Mouse (Mus musculus) cerebellum, postnatal 25 days (tissue): Measurements from ENCODE around the gene Lrrc8d.
"Not testable (repeated sequence)": the region's sequence is repeated elsewhere in the genome, so short reads cannot be mapped to it uniquely, and the experiment has no call there.

ENCODE experiments used
- DNase-seq, 2 experiments: peaks; one replicate each; pipeline ENCODE4 v3.0.0; 2021; ENCODE audit warnings: mixed read lengths in 2 of 2

The Lrrc8d gene

DNA sequence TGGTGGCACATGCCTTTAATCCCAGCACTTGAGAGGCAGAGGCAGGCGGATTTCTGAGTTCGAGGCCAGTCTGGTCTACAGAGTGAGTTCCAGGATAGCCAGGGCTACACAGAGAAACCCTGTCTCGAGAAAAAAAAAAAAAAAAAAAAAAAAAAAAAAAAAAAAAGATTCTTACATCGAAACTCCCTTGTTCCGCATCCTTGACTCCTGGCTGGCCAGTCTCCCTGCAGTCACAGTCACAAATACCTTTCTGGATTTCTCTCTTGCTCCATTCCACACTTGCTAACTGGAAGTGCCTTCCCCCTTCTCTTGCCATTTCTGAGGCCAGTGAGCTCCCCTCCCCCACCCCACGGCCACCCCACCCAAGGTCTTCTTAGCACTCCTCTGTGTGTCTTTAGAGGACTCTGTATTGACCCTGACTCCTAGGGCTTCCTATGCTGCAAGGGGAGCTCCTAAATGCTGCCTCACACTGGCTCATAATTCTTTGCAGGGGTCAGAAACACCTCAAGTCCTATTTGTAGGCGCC is 13.9 kb upstream of the Lrrc8d start:
- not testable (repeated sequence) for DNase-seq

DNA sequence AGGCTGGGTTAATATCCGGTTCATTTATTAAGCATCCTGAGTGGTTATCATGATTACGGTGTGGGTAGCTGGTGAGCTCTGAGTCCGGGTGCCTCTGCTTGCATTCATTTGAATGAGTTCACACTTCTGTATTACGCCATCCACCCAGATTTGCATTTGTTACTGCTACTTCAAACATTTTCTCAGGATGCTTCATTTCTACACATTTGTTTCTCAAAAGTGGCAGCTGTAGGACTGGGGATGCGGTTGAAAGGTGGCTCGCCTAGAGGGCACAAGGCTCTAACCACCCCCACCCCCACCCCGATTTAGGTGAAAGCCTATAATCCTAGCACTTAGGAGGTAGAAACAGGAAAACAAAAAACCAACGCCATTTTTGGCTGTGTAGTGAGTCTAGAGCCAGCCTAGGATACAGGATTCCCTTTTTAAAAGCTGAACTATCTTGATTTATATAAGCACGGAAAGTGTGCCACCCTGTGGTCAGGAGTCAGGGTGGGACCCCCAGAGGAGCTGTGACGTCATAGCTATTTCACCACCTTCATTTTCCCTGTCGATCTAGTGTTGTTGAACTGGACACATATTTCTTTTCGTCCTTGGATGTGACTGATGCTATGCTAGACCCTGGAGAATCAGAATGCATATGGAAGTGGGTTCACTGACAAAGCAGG is 13.3 kb upstream of the Lrrc8d start:
- DNase-seq, result no peak

- no peak for DNase-seq
Observed at GRCm38 (mm10) chr5:105690502-105691454, 9.0 kb upstream of the Lrrc8d start.

- DNase-seq, result peak in 1 of 2 experiments; percentile 44
Observed at GRCm38 (mm10) chr5:105691645-105692044, 8.1 kb upstream of the Lrrc8d start.

DNA sequence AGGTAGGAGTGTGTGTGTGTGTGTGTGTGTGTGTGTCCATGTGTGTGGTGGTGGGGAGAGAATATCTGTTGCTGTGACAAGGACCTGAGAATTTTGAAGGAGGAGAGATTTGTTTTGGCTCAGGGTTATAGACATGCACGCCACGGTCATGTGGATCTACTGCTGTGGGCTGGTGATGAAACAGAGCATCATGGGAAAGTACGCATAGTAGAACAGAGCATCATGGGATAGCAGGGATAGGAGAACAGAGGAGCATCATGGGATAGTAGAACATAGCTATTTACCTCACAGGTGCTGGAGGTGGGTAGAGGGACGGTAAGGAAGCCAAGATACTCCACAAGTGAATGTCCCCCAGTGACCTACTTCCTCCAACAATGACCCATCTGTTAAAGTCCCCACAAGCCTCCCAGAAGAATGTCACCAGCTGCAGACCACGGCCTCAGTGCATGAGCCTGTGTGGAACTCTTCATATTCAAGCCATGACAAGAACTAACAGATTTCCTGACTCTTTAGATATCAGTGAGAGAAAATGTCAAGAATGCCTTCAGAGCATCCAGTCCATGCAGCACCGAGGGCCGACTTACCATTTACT is 5.3 kb upstream of the Lrrc8d start:
- no peak for DNase-seq

- no peak for DNase-seq
Observed at GRCm38 (mm10) chr5:105696049-105696448, 3.7 kb upstream of the Lrrc8d start.

DNA sequence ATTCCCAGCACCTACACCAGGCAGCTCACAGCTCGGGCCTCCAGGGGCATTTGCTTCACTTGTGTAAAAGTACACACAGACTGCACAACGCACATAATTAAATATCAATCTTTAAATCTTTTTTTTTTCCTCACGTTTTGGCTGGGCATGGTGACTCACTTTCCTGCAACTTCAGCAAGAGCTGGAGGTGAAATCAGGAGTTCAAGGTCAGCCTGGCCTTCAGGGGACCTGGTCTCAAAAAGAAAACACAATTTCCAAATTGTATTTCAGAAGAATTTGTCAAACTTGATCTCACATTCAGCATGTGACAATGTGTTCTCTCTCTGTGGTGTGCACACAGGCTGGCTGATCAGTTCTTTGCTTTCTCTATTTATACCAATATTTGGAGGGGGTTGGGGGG is 1.9 kb upstream of the Lrrc8d start:
- DNase-seq, result no peak

DNA sequence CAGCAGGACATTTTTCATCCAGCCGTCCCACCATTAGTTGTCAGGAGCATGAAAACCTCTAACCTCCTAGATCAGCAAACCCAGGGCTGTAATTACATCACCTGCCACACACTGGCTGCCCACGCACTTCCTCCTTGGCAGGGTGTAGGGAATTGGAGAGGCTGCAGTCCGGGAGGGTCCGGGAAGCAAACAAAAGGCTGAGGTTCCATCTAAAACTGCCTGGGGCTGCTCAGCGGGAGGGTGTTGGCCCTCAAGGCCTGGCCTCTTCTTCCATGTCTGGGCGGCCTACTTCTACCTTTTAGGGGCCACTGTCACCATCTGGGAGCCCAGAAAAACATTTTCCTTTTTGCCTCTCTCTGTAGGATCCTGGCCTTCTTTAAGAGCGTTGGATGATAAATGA is 1.1 kb upstream of the Lrrc8d start:
- peak; percentile 45 to 52 for DNase-seq

DNA sequence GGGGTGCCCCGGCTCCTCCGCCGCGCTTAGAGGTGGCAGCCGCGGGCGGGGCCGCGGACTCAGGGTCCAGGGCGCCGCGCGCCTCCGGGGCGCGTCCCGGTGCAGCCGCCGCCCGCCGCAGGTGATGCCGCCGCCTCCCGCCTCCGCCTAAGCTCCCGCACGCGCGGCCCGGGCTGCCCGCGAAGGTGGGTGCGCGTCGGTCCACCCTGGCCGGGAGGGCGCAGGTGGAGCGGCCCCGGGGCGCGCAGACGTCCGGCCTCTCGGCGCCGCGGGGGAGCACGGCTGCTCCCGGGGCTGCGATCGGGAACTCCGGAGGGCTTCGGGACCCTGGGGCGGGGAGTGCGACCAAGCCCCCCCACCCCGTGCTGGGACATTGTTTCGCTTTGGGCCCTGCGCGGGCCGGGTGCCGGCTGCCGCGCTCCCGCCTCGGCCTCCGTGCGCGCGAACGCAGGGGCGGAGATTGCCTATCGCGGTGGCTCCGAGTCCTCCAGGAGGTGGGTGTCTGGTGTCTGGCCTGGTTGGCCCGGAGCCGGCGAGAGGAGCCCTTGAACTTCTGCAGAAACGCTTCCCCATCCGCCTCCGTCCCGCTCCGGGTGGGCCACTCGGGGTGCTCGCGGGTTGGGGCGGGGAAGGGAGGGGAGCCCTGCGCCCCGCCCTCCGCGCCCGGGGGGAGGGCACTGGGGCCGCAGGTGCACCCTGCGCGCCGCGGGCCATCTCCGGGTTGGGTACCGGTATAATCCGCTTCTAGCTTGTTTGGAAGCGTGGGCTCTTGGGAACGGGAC is 492 bp downstream of the Lrrc8d start:
- peak; percentile 81 to 82 for DNase-seq

- DNase-seq, result no peak
Observed at GRCm38 (mm10) chr5:105701326-105701725, 1.6 kb downstream of the Lrrc8d start.

DNA sequence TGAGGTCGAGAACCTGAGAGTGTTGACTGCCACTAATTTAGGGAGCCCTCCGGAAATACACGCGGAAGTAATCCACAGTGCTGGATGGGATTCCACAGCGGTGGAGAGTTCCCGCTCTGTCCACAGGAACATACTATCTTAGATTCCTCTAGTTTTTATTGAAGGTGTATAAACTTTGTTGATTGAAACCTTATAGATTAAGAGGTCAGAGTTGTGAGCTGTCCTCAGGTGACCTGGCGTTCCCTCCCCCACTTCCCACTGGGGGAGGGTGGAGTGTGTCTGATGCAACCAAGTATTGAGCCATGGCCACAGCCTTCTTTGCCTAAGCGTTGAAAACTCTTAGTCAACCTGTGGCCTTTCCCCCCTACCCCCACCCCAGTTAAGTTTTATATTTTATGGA is 2.1 kb downstream of the Lrrc8d start:
- no peak for DNase-seq

DNA sequence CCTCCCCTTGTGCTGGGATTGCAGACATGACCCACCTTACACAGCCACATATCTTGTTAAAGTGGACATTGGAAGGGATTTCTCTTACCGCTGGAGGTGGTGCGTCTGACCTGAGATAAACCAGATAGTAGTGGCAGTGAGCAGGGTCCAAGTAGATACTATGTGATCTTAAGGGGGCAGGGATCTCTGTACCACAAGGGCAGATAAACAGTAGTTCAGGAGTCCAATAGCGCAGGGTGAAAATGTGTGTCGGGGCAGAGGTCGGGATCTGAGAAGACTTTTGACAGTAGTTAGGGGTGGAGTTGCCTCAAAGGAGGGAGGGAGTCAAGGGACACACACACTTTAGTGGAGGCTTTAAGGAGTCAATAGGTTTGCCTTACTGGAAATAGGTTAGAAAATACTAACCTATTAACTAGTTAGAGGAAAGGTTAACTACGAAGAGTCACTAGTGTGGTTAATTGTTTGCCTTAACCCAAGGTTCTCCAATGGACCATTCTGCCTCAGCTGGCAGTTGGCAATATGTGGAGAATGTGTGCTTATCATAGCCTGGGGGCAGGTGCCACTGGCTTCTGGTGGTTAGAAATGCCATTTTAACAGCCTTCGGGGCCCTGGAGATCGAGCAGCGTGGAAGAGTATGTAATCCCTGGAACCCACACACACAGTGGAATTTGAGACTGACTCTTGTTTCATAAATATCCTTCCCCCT is 3.0 kb downstream of the Lrrc8d start:
- no peak for DNase-seq

- no peak for DNase-seq
Observed at GRCm38 (mm10) chr5:105703286-105703655, 3.5 kb downstream of the Lrrc8d start.

GRCm38 (mm10) chr5:105704573-105704972 is 4.8 kb downstream of the Lrrc8d start:
- no peak for DNase-seq

DNA sequence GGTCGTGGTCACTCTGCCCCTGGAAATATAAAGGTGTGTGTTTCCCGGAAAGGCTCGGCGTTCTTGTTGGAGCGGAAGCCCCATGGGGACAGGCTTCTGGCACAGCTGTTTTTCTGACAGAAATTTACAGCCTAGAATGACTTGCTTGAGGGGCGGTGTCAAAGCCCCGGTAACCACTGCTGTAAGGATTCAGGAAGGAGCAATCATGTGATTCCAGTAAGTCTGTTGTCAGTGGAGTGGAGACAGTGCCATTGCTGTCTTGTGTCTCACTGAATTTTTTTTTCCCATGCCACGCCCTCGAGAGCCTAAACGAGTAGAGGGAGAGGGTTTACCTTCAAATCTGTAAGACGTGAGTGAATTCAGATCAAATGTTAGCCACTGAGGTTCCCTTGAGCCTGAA is 6.9 kb downstream of the Lrrc8d start:
- no peak for DNase-seq

DNA sequence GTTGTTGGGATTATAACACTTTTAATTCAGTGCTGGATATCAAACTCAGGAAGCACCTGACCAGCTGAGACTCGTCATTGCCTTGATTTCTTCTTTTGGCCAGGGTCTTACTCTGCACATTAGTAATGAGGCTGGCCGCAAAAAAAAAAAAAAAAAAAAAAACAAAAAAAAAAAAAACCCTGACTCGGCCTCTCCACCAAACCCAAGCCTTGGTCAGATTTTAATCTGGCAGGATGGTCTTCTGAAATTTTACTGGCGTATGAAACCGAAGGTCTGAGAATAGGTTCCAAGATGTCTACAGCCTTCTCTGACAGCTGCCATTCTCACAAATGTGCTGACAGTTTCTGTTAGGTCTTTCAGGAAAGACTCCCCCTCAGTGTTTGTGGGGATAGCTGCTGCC is 8.5 kb downstream of the Lrrc8d start:
- DNase-seq, result no peak

GRCm38 (mm10) chr5:105710473-105710872 is 10.7 kb downstream of the Lrrc8d start:
- DNase-seq, result no peak

GRCm38 (mm10) chr5:105714446-105714845 is 14.7 kb downstream of the Lrrc8d start:
- DNase-seq, result no peak

DNA sequence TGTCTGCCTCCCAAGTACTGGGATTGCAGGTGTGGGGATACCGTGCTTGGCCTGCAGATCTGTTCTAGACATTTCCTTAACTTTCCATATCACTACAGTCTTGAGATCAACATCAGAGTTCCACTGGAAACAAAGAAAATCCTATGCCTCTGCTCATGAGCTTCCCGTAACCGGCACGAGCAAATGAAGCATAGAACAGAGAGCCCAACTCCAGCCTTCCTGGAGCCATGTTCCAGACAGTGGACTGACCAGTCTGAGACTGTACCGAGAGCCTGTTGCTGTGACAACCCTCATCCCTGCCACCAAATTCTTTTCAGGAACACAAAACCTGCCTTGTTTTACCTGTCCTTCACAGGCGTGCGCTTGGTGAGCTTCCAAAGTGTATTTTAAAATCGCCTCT is 15.3 kb downstream of the Lrrc8d start:
- no peak for DNase-seq

DNA sequence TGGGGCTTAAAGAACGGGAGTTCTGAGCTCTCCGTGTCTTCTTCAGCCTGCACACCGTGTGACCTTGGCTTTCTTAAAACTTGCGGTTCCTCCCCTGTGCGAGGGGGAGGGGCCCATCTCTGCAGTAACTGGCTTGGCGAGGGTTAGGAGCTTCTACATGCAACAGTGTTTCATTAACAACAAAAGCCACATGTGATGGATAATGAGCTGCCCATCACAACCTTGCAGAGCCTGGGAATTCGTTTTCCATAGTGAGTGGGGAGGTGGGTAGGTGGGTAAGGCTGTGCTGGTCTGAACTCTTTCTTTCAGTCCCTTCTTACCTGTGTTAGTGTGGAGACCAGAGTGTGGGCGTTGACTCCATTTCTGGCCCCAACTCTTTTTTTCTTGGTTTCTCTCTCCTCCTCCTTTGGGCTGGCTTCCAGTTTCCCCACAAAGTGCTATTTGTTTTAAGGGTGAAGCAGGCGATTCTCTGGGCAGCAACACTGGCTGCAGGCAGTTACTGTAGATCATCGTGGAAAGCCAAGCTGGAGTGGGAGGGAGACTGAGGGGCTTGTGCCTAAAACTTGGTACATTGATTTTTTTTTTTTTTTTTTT is 15.9 kb downstream of the Lrrc8d start:
- peak in 1 of 2 experiments; percentile 25 for DNase-seq

DNA sequence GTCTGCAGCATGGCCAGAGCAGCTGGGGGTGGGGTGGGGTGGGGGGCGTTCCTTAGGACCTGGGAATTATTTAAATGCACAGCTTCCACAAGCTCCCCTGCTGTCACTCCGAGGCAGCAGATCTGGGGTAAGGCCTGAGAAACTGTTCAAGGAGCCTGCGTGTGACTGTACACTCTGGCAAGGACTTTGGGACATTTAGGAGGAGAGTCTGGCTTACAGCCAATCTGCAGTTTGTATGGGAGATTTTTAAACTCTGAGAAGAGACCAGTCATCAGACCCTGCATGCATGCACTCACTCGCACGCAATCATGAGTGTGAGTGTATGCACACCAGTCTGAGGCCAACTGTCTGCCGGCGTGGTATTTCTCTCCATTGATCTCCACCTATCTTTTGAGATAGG is 17.5 kb downstream of the Lrrc8d start:
- DNase-seq, result no peak
